Mouse (Mus musculus) lung, postnatal 0 days (tissue): ENCODE data around the gene Nelfcd. TPM values are rescaled to one million over a fixed set of nuclear protein-coding genes. Genes with fewer than 3 reads are reported as not detected.

ENCODE experiments used
- ATAC-seq: fragments of 200-750 bp; cut with Nextera tagmentation; 2 replicates; pipeline ENCODE4 v1.8.0; 2017; ENCODE audit warnings: moderate library complexity
- DNase-seq: peaks from one replicate; pipeline ENCODE4 v3.0.0-alpha.2; 2016; ENCODE audit warnings: low spot score
- H3K27ac ChIP-seq: fragments of 300-500 bp; sonication (generic); 2 replicates; pipeline ENCODE4 v1.5.1; 2014; ENCODE audit warnings: antibody characterized with exemption, mild to moderate bottlenecking, low read length, mixed read lengths
- H3K27me3 ChIP-seq: fragments of 300-500 bp; sonication (generic); replicated peaks from 2 replicates; pipeline ENCODE4 v1.6.1; 2014; ENCODE audit warnings: low read length, mixed read lengths; ENCODE audit not compliant: insufficient read depth
- H3K36me3 ChIP-seq: fragments of 300-500 bp; sonication (generic); 2 replicates; pipeline ENCODE4 v1.6.1; 2014; ENCODE audit warnings: low read length, mixed read lengths; ENCODE audit not compliant: insufficient read depth
- H3K4me1 ChIP-seq: fragments of 300-500 bp; sonication (generic); 2 replicates; pipeline ENCODE4 v1.6.1; 2014; ENCODE audit warnings: antibody characterized with exemption, low read depth, low read length, mixed read lengths; ENCODE audit not compliant: insufficient read depth
- H3K4me2 ChIP-seq: fragments of 300-500 bp; sonication (generic); replicated peaks from 2 replicates; pipeline ENCODE4 v1.6.1; 2014; ENCODE audit warnings: low read depth, mild to moderate bottlenecking, low read length, moderate library complexity, mixed read lengths
- H3K4me3 ChIP-seq: fragments of 300-500 bp; sonication (generic); 2 replicates; pipeline ENCODE4 v1.5.1; 2014; ENCODE audit warnings: low read depth, low read length
- H3K9ac ChIP-seq: fragments of 300-500 bp; sonication (generic); replicated peaks from 2 replicates; pipeline ENCODE4 v1.6.1; 2014; ENCODE audit warnings: low read depth, mild to moderate bottlenecking
- H3K9me3 ChIP-seq: fragments of 300-500 bp; sonication (generic); 2 replicates; pipeline ENCODE4 v1.6.1; 2016; ENCODE audit warnings: low read length, mixed read lengths
- CTCF ChIP-seq: IDR thresholded peaks from 2 replicates; pipeline ENCODE4 v1.5.1; 2016; ENCODE audit warnings: antibody characterized with exemption, mild to moderate bottlenecking
- EP300 ChIP-seq: IDR thresholded peaks from 2 replicates; pipeline ENCODE4 v1.6.1; 2016; ENCODE audit warnings: antibody characterized with exemption, mild to moderate bottlenecking, control low read depth
- WGBS: fragments of 180-500 bp; shearing (Covaris S2); extraction: QIAGEN DNeasy Blood & Tissue Kit; methylation state at CpG from one replicate; pipeline ENCODE4 v1.1.7; 2014; 5-methylcytosine and 5-hydroxymethylcytosine counted together
- polyA plus RNA-seq: library from polyadenylated mRNA; unstranded; fragments of >200 nt; fragmentation: Nextera tagmentation; extraction: Ambion mirVana; gene quantifications from 2 replicates; pipeline ENCODE4 v1.2.1, GENCODE M21; 2015

Gene Nelfcd
- polyA plus RNA-seq, 1 experiment from 2014 or later: 59.1 TPM

- peaks cover 6% of the 10 kb centered on the region; the same call in 1 of the 2 replicates for H3K4me1 ChIP-seq
- no peak overlapping the region for H3K4me3 ChIP-seq
- TF ChIP-seq CTCF: no peak
- TF ChIP-seq EP300: no peak
- no peak overlapping the region for H3K9ac ChIP-seq
- H3K4me2 ChIP-seq: no peak overlapping the region
- no peaks in the 10 kb centered on the region for H3K9me3 ChIP-seq
- ATAC-seq: no peak
- peaks cover 25% of the 10 kb centered on the region; the same call in 1 of the 2 replicates for H3K36me3 ChIP-seq
- no peak for DNase-seq
- H3K27ac ChIP-seq: no peak overlapping the region
- no peaks in the 10 kb centered on the region for H3K27me3 ChIP-seq
- WGBS: 75% methylated on average over 6 of the region's 6 CpGs
Observed at GRCm38 (mm10) chr2:174421107-174421506, 5.5 kb downstream of the Nelfcd start.

GRCm38 (mm10) chr2:174424301-174425085 lies 8.9 kb downstream of the Nelfcd start:
- ATAC-seq (no peak), DNase-seq (no peak)
- no peak overlapping the region for H3K4me2 ChIP-seq
- H3K27me3 ChIP-seq: no peaks in the 10 kb centered on the region
- peaks cover 48% of the 10 kb centered on the region for H3K36me3 ChIP-seq
- no peak overlapping the region for H3K4me3 ChIP-seq
- no peaks in the 10 kb centered on the region for H3K9me3 ChIP-seq
- WGBS: 86% methylated on average over 11 of the region's 11 CpGs
- TF ChIP-seq CTCF (no peak), EP300 (no peak)
- no peak overlapping the region for H3K9ac ChIP-seq
- H3K27ac ChIP-seq: no peak overlapping the region
- no peaks in the 10 kb centered on the region for H3K4me1 ChIP-seq

GRCm38 (mm10) chr2:174426856-174427255 lies 11.3 kb downstream of the Nelfcd start:
- WGBS: 89% methylated on average over 12 of the region's 12 CpGs
- no peak for TF ChIP-seq EP300
- TF ChIP-seq CTCF: no peak
- Histone ChIP-seq H3K9me3 (no peaks in the 10 kb centered on the region), H3K4me2 (no peak overlapping the region), H3K9ac (no peak overlapping the region), H3K4me1 (no peaks in the 10 kb centered on the region), H3K36me3 (peaks cover 48% of the 10 kb centered on the region), H3K4me3 (no peak overlapping the region), H3K27me3 (no peaks in the 10 kb centered on the region), H3K27ac (no peak overlapping the region)
- no peak for ATAC-seq
- no peak for DNase-seq

GRCm38 (mm10) chr2:174428076-174428835 lies 12.7 kb downstream of the Nelfcd start:
- WGBS: 72% methylated on average over 18 of the region's 18 CpGs
- Histone ChIP-seq H3K4me1 (no peaks in the 10 kb centered on the region), H3K36me3 (peaks cover 43% of the 10 kb centered on the region), H3K4me3 (no peak overlapping the region), H3K4me2 (no peak overlapping the region), H3K9me3 (no peaks in the 10 kb centered on the region), H3K27ac (no peak overlapping the region), H3K9ac (no peak overlapping the region), H3K27me3 (no peaks in the 10 kb centered on the region)
- ATAC-seq (no peak), DNase-seq (no peak)
- no peak for TF ChIP-seq CTCF
- no peak for TF ChIP-seq EP300

GRCm38 (mm10) chr2:174428996-174429591 lies 13.5 kb downstream of the Nelfcd start:
- no peak overlapping the region for H3K4me3 ChIP-seq
- WGBS: 88% methylated on average over 10 of the region's 10 CpGs
- H3K4me2 ChIP-seq: no peak overlapping the region
- H3K4me1 ChIP-seq: no peaks in the 10 kb centered on the region
- no peak overlapping the region for H3K27ac ChIP-seq
- H3K9ac ChIP-seq: no peak overlapping the region
- H3K9me3 ChIP-seq: no peaks in the 10 kb centered on the region
- DNase-seq: no peak
- no peak for ATAC-seq
- no peaks in the 10 kb centered on the region for H3K27me3 ChIP-seq
- TF ChIP-seq CTCF (no peak), EP300 (no peak)
- H3K36me3 ChIP-seq: peaks cover 34% of the 10 kb centered on the region

GRCm38 (mm10) chr2:174434943-174435342 lies 19.3 kb downstream of the Nelfcd start:
- no peak for ATAC-seq
- H3K36me3 ChIP-seq: no peaks in the 10 kb centered on the region; the same call in 1 of the 2 replicates
- WGBS: 98% methylated on average over 9 of the region's 9 CpGs
- no peak overlapping the region for H3K27ac ChIP-seq
- H3K27me3 ChIP-seq: no peaks in the 10 kb centered on the region
- no peak for TF ChIP-seq CTCF
- no peak for TF ChIP-seq EP300
- no peaks in the 10 kb centered on the region for H3K9me3 ChIP-seq
- H3K9ac ChIP-seq: no peak overlapping the region
- H3K4me3 ChIP-seq: no peak overlapping the region
- peaks cover 18% of the 10 kb centered on the region for H3K4me1 ChIP-seq
- no peak for DNase-seq
- H3K4me2 ChIP-seq: no peak overlapping the region
